11 mouse cellular contexts compared by ENCODE assay signal in genomic region chr6:127072817-127073216, GRCm38 (mm10). TPM values are rescaled to one million over a fixed set of nuclear protein-coding genes. Genes with fewer than 3 reads are reported as not detected.
DNase-seq lines count a peak whose midpoint lies in the region; ATAC-seq and TF ChIP-seq lines count a peak whose summit lies in the region.
"Had no signal": no experiment of that assay in that cellular context is flagged by ENCODE, and none has a peak within 500 bp of the region (broad histone marks: within the 10 kb centered on the region; RNA-seq: fewer than 3 reads in every experiment).

TSS of gene Fgf23 (plus strand) at chr6:127072902.

- DNase-seq in kidney, postnatal 0 days (ENCODE audit: low spot score): peak; percentile 72
- no peak for DNase-seq in kidney, adult 11 months
- DNase-seq in 416B (ENCODE audit: low read depth) (peak; percentile 63), NIH3T3 (ENCODE audit: low read depth) (peak; percentile 29)
- no peak for DNase-seq in gastrocnemius, adult 2 months
- DNase-seq: right cerebral cortex, postnatal 4 days had no signal

- peak within 1 kb of the TSS; percentile 24; the same call in 1 of the 2 replicates for H3K4me2 ChIP-seq in kidney, postnatal 0 days (ENCODE audit: low read length)
- H3K4me2 ChIP-seq in intestine, embryonic 16.5 days (ENCODE audit: low read depth, low read length): peak within 1 kb of the TSS; percentile 32; the same call in 1 of the 2 replicates
- H3K4me2 ChIP-seq: hindbrain, embryonic 15.5 days; midbrain, embryonic 13.5 days had no signal

- TF ChIP-seq CTCF in kidney, postnatal 0 days (IDR thresholded peaks at IDR 0.05; ENCODE audit: low read depth): 0 out of 2 replicates have a peak, but pooled peaks have one; percentile 19
- no peak for TF ChIP-seq CTCF in gastrocnemius, adult 2 months (IDR thresholded peaks at IDR 0.05)

- WGBS in kidney, postnatal 0 days: 6% methylated on average over 5 of the region's 5 CpGs
- 8% methylated on average over 5 of the region's 5 CpGs for WGBS in intestine, embryonic 16.5 days

- no peak within 1 kb of the TSS for H3K27ac ChIP-seq in kidney, postnatal 0 days
- no peak within 1 kb of the TSS for H3K27ac ChIP-seq in intestine, embryonic 16.5 days (ENCODE audit: low read length)
- H3K27ac ChIP-seq in gastrocnemius, adult 2 months: no peak within 1 kb of the TSS
- H3K27ac ChIP-seq: hindbrain, embryonic 15.5 days; midbrain, embryonic 13.5 days had no signal

- no peaks in the 10 kb centered on the region for H3K4me1 ChIP-seq in kidney, postnatal 0 days (replicated peaks; ENCODE audit: insufficient read depth, low read length)
- no peaks in the 10 kb centered on the region; the same call in 1 of the 2 replicates for H3K4me1 ChIP-seq in intestine, embryonic 16.5 days (ENCODE audit: control insufficient read depth, insufficient read depth, low read length)
- H3K4me1 ChIP-seq: hindbrain, embryonic 15.5 days; midbrain, embryonic 13.5 days had no signal

- peak; percentile 80; the same call in 1 of the 2 replicates for ATAC-seq in kidney, postnatal 0 days (replicated peaks; ENCODE audit: low FRiP score, low read depth)
- peak; percentile 85 for ATAC-seq in intestine, embryonic 16.5 days
- ATAC-seq in cerebellum, adult (ENCODE audit: insufficient number of reproducible peaks, low FRiP score, low TSS enrichment): no peak
- ATAC-seq: midbrain, embryonic 13.5 days; Patski had no signal

- H3K9me3 ChIP-seq in kidney, postnatal 0 days (replicated peaks; ENCODE audit: low read length): no peaks in the 10 kb centered on the region
- H3K9me3 ChIP-seq in intestine, embryonic 16.5 days (ENCODE audit: control insufficient read depth, low read length): no peaks in the 10 kb centered on the region
- H3K9me3 ChIP-seq: hindbrain, embryonic 15.5 days; midbrain, embryonic 13.5 days had no signal

- intact Hi-C loops in gastrocnemius, adult 2 months (cut with DNase I): no loop called here

- H3K9ac ChIP-seq in kidney, postnatal 0 days (ENCODE audit: low read depth, low read length): no peak within 1 kb of the TSS
- H3K9ac ChIP-seq in intestine, embryonic 16.5 days (ENCODE audit: low read depth, low read length): no peak within 1 kb of the TSS
- H3K9ac ChIP-seq: hindbrain, embryonic 15.5 days; midbrain, embryonic 13.5 days had no signal

- H3K4me3 ChIP-seq in kidney, postnatal 0 days (replicated peaks; ENCODE audit: low read depth, low read length): no peak within 1 kb of the TSS
- H3K4me3 ChIP-seq in intestine, embryonic 16.5 days (ENCODE audit: low read length): no peak within 1 kb of the TSS
- H3K4me3 ChIP-seq in gastrocnemius, adult 2 months: no peak within 1 kb of the TSS
- H3K4me3 ChIP-seq: hindbrain, embryonic 15.5 days; midbrain, embryonic 13.5 days had no signal

- H3K36me3 ChIP-seq in kidney, postnatal 0 days (ENCODE audit: insufficient read depth, low read length): no peaks in the 10 kb centered on the region
- H3K36me3 ChIP-seq in intestine, embryonic 16.5 days (ENCODE audit: control insufficient read depth, insufficient read depth, low read length): no peaks in the 10 kb centered on the region
- H3K36me3 ChIP-seq: hindbrain, embryonic 15.5 days; midbrain, embryonic 13.5 days had no signal

- H3K27me3 ChIP-seq in kidney, postnatal 0 days (ENCODE audit: insufficient read depth, low read length): 0 out of 2 replicates have a peak, but pooled peaks cover 3% of the 10 kb centered on the region
- H3K27me3 ChIP-seq in intestine, embryonic 16.5 days (replicated peaks; ENCODE audit: control insufficient read depth, insufficient read depth, low read length): no peaks in the 10 kb centered on the region
- H3K27me3 ChIP-seq: hindbrain, embryonic 15.5 days; midbrain, embryonic 13.5 days had no signal

RNA-seq across cellular contexts. Expression of gene Fgf23, which starts in this region (rescaled TPM):
- polyA plus RNA-seq in kidney, postnatal 0 days (2015; fragmentation: Nextera tagmentation; extraction: Ambion mirVana): not detected in 2 replicates
- not detected in 2 replicates for polyA plus RNA-seq in intestine, embryonic 16.5 days (2015; fragmentation: Nextera tagmentation; extraction: Ambion mirVana)
- total RNA-seq in gastrocnemius, adult 2 months (2021): not detected

Comparison
In these comparisons a context has a peak if more than half of its experiments do, and no peak if none do; other contexts are left out.
1. Peak in DNase-seq, ATAC-seq and H3K4me2 ChIP-seq in kidney, postnatal 0 days; RNA of the gene not detected or under 1 TPM.
2. Peak in ATAC-seq and H3K4me2 ChIP-seq in intestine, embryonic 16.5 days; RNA of the gene not detected or under 1 TPM.
3. DNase-seq: peak in 416B (single experiment) and NIH3T3 (single experiment); none in kidney, adult 11 months (single experiment) and gastrocnemius, adult 2 months (single experiment).